In the genomic region with DNA sequence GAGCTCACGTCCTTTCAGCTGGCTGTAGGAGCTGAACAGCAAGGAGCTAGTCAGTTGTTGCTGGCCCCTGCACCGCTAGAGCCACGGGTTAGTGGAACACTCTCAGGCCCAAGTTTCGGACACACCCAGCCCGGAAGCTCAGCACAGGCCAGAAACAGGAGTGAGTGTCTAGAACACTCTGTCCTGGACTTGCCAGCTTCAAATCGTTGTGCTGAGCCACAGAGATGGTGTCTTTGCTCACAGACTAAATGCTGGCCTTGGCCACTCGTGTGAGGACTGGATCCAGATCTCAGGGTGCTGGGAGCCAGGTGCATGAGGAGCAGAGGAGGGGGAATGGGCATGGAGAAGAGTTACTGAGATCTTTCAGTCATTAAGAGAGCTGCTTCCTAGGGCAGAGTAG, we compare ENCODE assay signal across 16 mouse cellular contexts. TPM values are rescaled to one million over a fixed set of nuclear protein-coding genes. Genes with fewer than 3 reads are reported as not detected.
DNase-seq lines count a peak whose midpoint lies in the region; ATAC-seq lines count a peak whose summit lies in the region.
"Had no signal": no experiment of that assay in that cellular context is flagged by ENCODE, and none has a peak within 500 bp of the region (broad histone marks: within the 10 kb centered on the region; RNA-seq: fewer than 3 reads in every experiment).

No protein-coding gene starts in this region.

- ATAC-seq in heart, embryonic 12.5 days (ENCODE audit: insufficient number of reproducible peaks, low FRiP score): no peak
- ATAC-seq in intestine, embryonic 15.5 days: no peak

- no peaks in the 10 kb centered on the region for H3K9me3 ChIP-seq in heart, embryonic 12.5 days (replicated peaks)
- no peaks in the 10 kb centered on the region for H3K9me3 ChIP-seq in intestine, embryonic 15.5 days
- H3K9me3 ChIP-seq: hindbrain, embryonic 10.5 days; limb, embryonic 15.5 days; midbrain, embryonic 10.5 days had no signal

- H3K27ac ChIP-seq in heart, embryonic 12.5 days (ENCODE audit: poor library complexity, severe bottlenecking): peak overlapping the region; percentile 19; the same call in 1 of the 2 replicates
- H3K27ac ChIP-seq in intestine, embryonic 15.5 days: no peak overlapping the region
- H3K27ac ChIP-seq: hindbrain, embryonic 10.5 days; limb, embryonic 15.5 days; midbrain, embryonic 10.5 days had no signal

- peak overlapping the region; percentile 49 for H3K9ac ChIP-seq in heart, embryonic 12.5 days
- no peak overlapping the region for H3K9ac ChIP-seq in intestine, embryonic 15.5 days
- H3K9ac ChIP-seq: limb, embryonic 15.5 days; lung, embryonic 14.5 days had no signal

- DNase-seq in gastrocnemius, adult 8-10 months (ENCODE audit: low spot score in 2 of 2): peak; percentile 45 to 62
- DNase-seq in gastrocnemius, postnatal 4 days (ENCODE audit: low spot score in 2 of 2): no peak
- DNase-seq in gastrocnemius, postnatal 36 days: peak; percentile 45 to 56
- peak; percentile 57 for DNase-seq in lung, postnatal 10 days
- DNase-seq in adrenal gland, postnatal 4 days (ENCODE audit: low spot score in 2 of 2): no peak
- DNase-seq: adrenal gland, postnatal 25 days; kidney, postnatal 25 days; lung, embryonic 14.5 days; right cerebral cortex, adult 18-20 months; thymus, adult 18-20 months had no signal

- no peak overlapping the region for H3K4me2 ChIP-seq in heart, embryonic 12.5 days
- no peak overlapping the region for H3K4me2 ChIP-seq in intestine, embryonic 15.5 days (replicated peaks)
- H3K4me2 ChIP-seq: limb, embryonic 15.5 days; lung, embryonic 14.5 days had no signal

- intact Hi-C loops in gastrocnemius, postnatal 36 days (cut with DNase I): no loop called here

- peaks cover 82% of the 10 kb centered on the region for H3K4me1 ChIP-seq in heart, embryonic 12.5 days (replicated peaks)
- peaks cover 23% of the 10 kb centered on the region for H3K4me1 ChIP-seq in intestine, embryonic 15.5 days (replicated peaks)

- peaks cover 63% of the 10 kb centered on the region for H3K36me3 ChIP-seq in heart, embryonic 12.5 days
- no peaks in the 10 kb centered on the region for H3K36me3 ChIP-seq in intestine, embryonic 15.5 days
- H3K36me3 ChIP-seq: hindbrain, embryonic 10.5 days; limb, embryonic 15.5 days; midbrain, embryonic 10.5 days had no signal

- no peaks in the 10 kb centered on the region for H3K27me3 ChIP-seq in heart, embryonic 12.5 days (replicated peaks)
- no peaks in the 10 kb centered on the region for H3K27me3 ChIP-seq in intestine, embryonic 15.5 days (replicated peaks)

- 64% methylated on average over 7 of the region's 7 CpGs for WGBS in heart, embryonic 12.5 days
- 90% methylated on average over 7 of the region's 7 CpGs for WGBS in intestine, embryonic 15.5 days

- no peak overlapping the region for H3K4me3 ChIP-seq in heart, embryonic 12.5 days
- no peak overlapping the region for H3K4me3 ChIP-seq in intestine, embryonic 15.5 days (replicated peaks)
- H3K4me3 ChIP-seq: hindbrain, embryonic 10.5 days; limb, embryonic 15.5 days; midbrain, embryonic 10.5 days had no signal

RNA-seq across cellular contexts. Expression of gene Mical2, which starts 6.1 kb away (rescaled TPM):
- total RNA-seq in gastrocnemius, adult 8-10 months (2022): 100 to 1,000 TPM; 172 to 236 (median 206) TPM
- total RNA-seq in gastrocnemius, postnatal 4 days (2021): 10 to 100 TPM; 18.5 to 20.7 TPM
- 100 to 1,000 TPM; 194 to 214 TPM for total RNA-seq in gastrocnemius, postnatal 36 days (2021)
- polyA plus RNA-seq in heart, embryonic 12.5 days (2016; fragmentation: Nextera tagmentation; extraction: Ambion mirVana): 156 and 163 TPM in 2 replicates
- total RNA-seq in adrenal gland, postnatal 4 days (2021): 10 to 100 TPM; 25.2 TPM
- 18.6 and 19.4 TPM in 2 replicates for polyA plus RNA-seq in intestine, embryonic 15.5 days (2015; fragmentation: Nextera tagmentation; extraction: Ambion mirVana)
- total RNA-seq: MEL had no signal

Comparison
In these comparisons a context has a peak if more than half of its experiments do, and no peak if none do; other contexts are left out.
1. DNase-seq: peak in gastrocnemius, adult 8-10 months (2 of 2), gastrocnemius, postnatal 36 days (2 of 2) and lung, postnatal 10 days (single experiment); none in gastrocnemius, postnatal 4 days (0 of 2) and adrenal gland, postnatal 4 days (0 of 2).
2. RNA of gene Mical2, which starts 6.1 kb away (total RNA-seq): 194 to 214 TPM in gastrocnemius, postnatal 36 days and 172 to 236 TPM in gastrocnemius, adult 8-10 months; 25.2 TPM in adrenal gland, postnatal 4 days and 18.5 to 20.7 TPM in gastrocnemius, postnatal 4 days; every median in the first group is over 4 times any median in the second.